In the genomic region with DNA sequence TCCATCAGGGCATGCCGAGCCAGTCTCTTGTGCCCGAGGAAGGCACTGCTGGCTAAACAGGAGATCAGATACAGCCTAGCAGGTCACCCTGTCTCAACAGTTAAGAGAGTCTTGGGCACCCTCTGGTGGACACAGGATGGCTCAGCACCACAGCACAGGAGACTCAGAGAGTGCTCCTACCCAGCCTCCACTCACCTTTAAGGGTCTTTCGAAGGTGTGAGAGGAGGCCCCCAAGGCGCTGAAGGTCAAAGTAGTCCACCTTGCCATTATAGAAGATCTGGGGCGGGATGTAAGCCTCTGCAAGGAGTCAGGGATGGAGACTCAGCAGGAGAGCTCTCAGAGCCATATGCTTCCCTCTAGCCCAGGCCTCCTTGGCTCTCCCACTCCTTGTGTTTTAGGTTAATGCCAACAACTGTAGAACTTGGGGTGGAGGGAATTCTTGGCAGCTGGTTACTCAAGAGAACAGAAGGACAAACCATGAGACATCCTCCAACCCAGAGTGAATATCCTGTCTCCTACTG, we compare ENCODE assay signal across 8 mouse cellular contexts. TPM values are rescaled to one million over a fixed set of nuclear protein-coding genes. Genes with fewer than 3 reads are reported as not detected.
DNase-seq lines count a peak whose midpoint lies in the region; ATAC-seq and TF ChIP-seq lines count a peak whose summit lies in the region.

No protein-coding gene starts in this region.

- no peaks in the 10 kb centered on the region for H3K4me1 ChIP-seq in thymus, adult 2 months (replicated peaks; ENCODE audit: control insufficient read depth, insufficient read depth, low read length)
- no peaks in the 10 kb centered on the region for H3K4me1 ChIP-seq in hindbrain, embryonic 14.5 days (replicated peaks; ENCODE audit: control insufficient read depth, insufficient read depth, low read length)

- H3K9ac ChIP-seq in hindbrain, embryonic 14.5 days: no peak overlapping the region

- WGBS in thymus, adult 2 months: 74% methylated on average over 5 of the region's 5 CpGs
- 50% methylated on average over 5 of the region's 5 CpGs for WGBS in hindbrain, embryonic 14.5 days

- ATAC-seq in hindbrain, embryonic 14.5 days (ENCODE audit: low FRiP score): 0 out of 2 replicates have a peak, but pooled peaks have one; percentile 62
- ATAC-seq in inflammation-experienced regulatory T-cells, adult 6 months: no peak

- H3K4me3 ChIP-seq in thymus, adult 2 months (ENCODE audit: control insufficient read depth, insufficient read depth, low read length): no peak overlapping the region
- no peak overlapping the region for H3K4me3 ChIP-seq in hindbrain, embryonic 14.5 days (replicated peaks; ENCODE audit: low read length)

- DNase-seq in thymus, adult 2 months: peak; percentile 62
- DNase-seq in thymus, adult 18-20 months: no peak
- peak; percentile 81 for DNase-seq in adrenal gland, postnatal 10 days
- DNase-seq in embryo, embryonic 11 days: peak; percentile 76
- DNase-seq in hindbrain, embryonic 14.5 days (ENCODE audit: low spot score): peak; percentile 63
- peak; percentile 70 for DNase-seq in liver
- DNase-seq in retina, adult 2 months (ENCODE audit: low read depth, low spot score): peak; percentile 57

- H3K4me2 ChIP-seq in hindbrain, embryonic 14.5 days (replicated peaks): no peak overlapping the region

- no peaks in the 10 kb centered on the region for H3K9me3 ChIP-seq in hindbrain, embryonic 14.5 days (ENCODE audit: control insufficient read depth, low read length)

- H3K27ac ChIP-seq in thymus, adult 2 months (ENCODE audit: control insufficient read depth, insufficient read depth, low read length): no peak overlapping the region
- H3K27ac ChIP-seq in hindbrain, embryonic 14.5 days: no peak overlapping the region

- peak; percentile 68; the same call in 1 of the 2 replicates for TF ChIP-seq CTCF in thymus, adult 2 months (IDR thresholded peaks at IDR 0.05; ENCODE audit: borderline replicate concordance, control insufficient read depth, extremely low read depth, insufficient read depth, low read length, poor library complexity)

- H3K36me3 ChIP-seq in thymus, adult 2 months (ENCODE audit: control insufficient read depth, insufficient read depth, low read length): peaks cover 3% of the 10 kb centered on the region; the same call in 1 of the 2 replicates
- peaks cover 58% of the 10 kb centered on the region for H3K36me3 ChIP-seq in hindbrain, embryonic 14.5 days (replicated peaks; ENCODE audit: control insufficient read depth, insufficient read depth)

- H3K27me3 ChIP-seq in thymus, adult 2 months (ENCODE audit: control insufficient read depth, insufficient read depth, low read length): no peaks in the 10 kb centered on the region
- no peaks in the 10 kb centered on the region for H3K27me3 ChIP-seq in hindbrain, embryonic 14.5 days (ENCODE audit: control insufficient read depth, insufficient read depth, low read length)

- TF ChIP-seq POLR2A in thymus, adult 2 months (IDR thresholded peaks at IDR 0.05; ENCODE audit: control insufficient read depth, extremely low read depth, insufficient read depth, low read length, poor library complexity): no peak

RNA-seq across cellular contexts. Expression of gene Amigo3, which starts 12.6 kb away (rescaled TPM):
- polyA plus RNA-seq in thymus, adult 2 months (2012; rRNA removed): 4.5 and 4.8 TPM in 2 replicates
- 1 to 10 TPM; 2.7 to 3.4 TPM for total RNA-seq in adrenal gland, postnatal 10 days (2021)
- 2.4 and 2.9 TPM in 2 replicates for polyA plus RNA-seq in hindbrain, embryonic 14.5 days (2014; fragmentation: Nextera tagmentation; extraction: Ambion mirVana)
- polyA plus RNA-seq in inflammation-experienced regulatory T-cells, adult 6 months (2017; shearing (Covaris generic)): 1 to 10 TPM in 2 of 3 experiments, under 1 TPM in 1; 0.69 to 3.9 (median 1.9) TPM

RNA-seq across cellular contexts. Expression of gene Mst1, which starts 14.7 kb away (rescaled TPM):
- polyA plus RNA-seq in thymus, adult 2 months (2012; rRNA removed): 3.3 and 3.5 TPM in 2 replicates
- 10 to 100 TPM; 12.8 to 28.1 TPM for total RNA-seq in adrenal gland, postnatal 10 days (2021)
- not detected in 2 replicates for polyA plus RNA-seq in hindbrain, embryonic 14.5 days (2014; fragmentation: Nextera tagmentation; extraction: Ambion mirVana)
- under 1 TPM in 2 of 3 experiments, not detected in 1; 0.67 to 0.87 TPM for polyA plus RNA-seq in inflammation-experienced regulatory T-cells, adult 6 months (2017; shearing (Covaris generic))

RNA-seq across cellular contexts. Expression of gene Gmppb, which starts 16.5 kb away (rescaled TPM):
- polyA plus RNA-seq in thymus, adult 2 months (2012; rRNA removed): 18.0 and 20.9 TPM in 2 replicates
- 10 to 100 TPM; 18.5 to 21.0 TPM for total RNA-seq in adrenal gland, postnatal 10 days (2021)
- polyA plus RNA-seq in hindbrain, embryonic 14.5 days (2014; fragmentation: Nextera tagmentation; extraction: Ambion mirVana): 17.7 and 18.2 TPM in 2 replicates
- polyA plus RNA-seq in inflammation-experienced regulatory T-cells, adult 6 months (2017; shearing (Covaris generic)): 10 to 100 TPM; 15.2 to 19.6 (median 18.4) TPM

RNA-seq across cellular contexts. Expression of gene Rnf123, which starts 17.6 kb away (rescaled TPM):
- 221 and 246 TPM in 2 replicates for polyA plus RNA-seq in thymus, adult 2 months (2012; rRNA removed)
- 10 to 100 TPM; 54.3 to 71.9 TPM for total RNA-seq in adrenal gland, postnatal 10 days (2021)
- polyA plus RNA-seq in hindbrain, embryonic 14.5 days (2014; fragmentation: Nextera tagmentation; extraction: Ambion mirVana): 49.9 and 50.9 TPM in 2 replicates
- polyA plus RNA-seq in inflammation-experienced regulatory T-cells, adult 6 months (2017; shearing (Covaris generic)): 10 to 100 TPM; 36.0 to 83.5 (median 66.3) TPM

RNA-seq across cellular contexts. Expression of gene Apeh, which starts 28.9 kb away (rescaled TPM):
- polyA plus RNA-seq in thymus, adult 2 months (2012; rRNA removed): 131 and 163 TPM in 2 replicates
- total RNA-seq in adrenal gland, postnatal 10 days (2021): 10 to 100 TPM; 72.2 to 81.8 TPM
- polyA plus RNA-seq in hindbrain, embryonic 14.5 days (2014; fragmentation: Nextera tagmentation; extraction: Ambion mirVana): 44.8 and 48.7 TPM in 2 replicates
- polyA plus RNA-seq in inflammation-experienced regulatory T-cells, adult 6 months (2017; shearing (Covaris generic)): 10 to 100 TPM; 35.3 to 52.6 (median 45.0) TPM

Comparison
In these comparisons a context has a peak if more than half of its experiments do, and no peak if none do; other contexts are left out.
1. DNase-seq: peak in thymus, adult 2 months (single experiment), adrenal gland, postnatal 10 days (single experiment), embryo, embryonic 11 days (single experiment), hindbrain, embryonic 14.5 days (single experiment), liver (single experiment) and retina, adult 2 months (single experiment); none in thymus, adult 18-20 months (0 of 2).